Mouse (Mus musculus): Measurements from ENCODE around the gene Myl4. TPM values are rescaled to one million over a fixed set of nuclear protein-coding genes. Genes with fewer than 3 reads are reported as not detected.
"Not testable (repeated sequence)": the region's sequence is repeated elsewhere in the genome, so short reads cannot be mapped to it uniquely, and the experiment has no call there.

Gene Myl4
- 16.2 and 19.5 TPM in 2 replicates for polyA plus RNA-seq (2015; fragmentation: Nextera tagmentation; extraction: Ambion mirVana)

DNA sequence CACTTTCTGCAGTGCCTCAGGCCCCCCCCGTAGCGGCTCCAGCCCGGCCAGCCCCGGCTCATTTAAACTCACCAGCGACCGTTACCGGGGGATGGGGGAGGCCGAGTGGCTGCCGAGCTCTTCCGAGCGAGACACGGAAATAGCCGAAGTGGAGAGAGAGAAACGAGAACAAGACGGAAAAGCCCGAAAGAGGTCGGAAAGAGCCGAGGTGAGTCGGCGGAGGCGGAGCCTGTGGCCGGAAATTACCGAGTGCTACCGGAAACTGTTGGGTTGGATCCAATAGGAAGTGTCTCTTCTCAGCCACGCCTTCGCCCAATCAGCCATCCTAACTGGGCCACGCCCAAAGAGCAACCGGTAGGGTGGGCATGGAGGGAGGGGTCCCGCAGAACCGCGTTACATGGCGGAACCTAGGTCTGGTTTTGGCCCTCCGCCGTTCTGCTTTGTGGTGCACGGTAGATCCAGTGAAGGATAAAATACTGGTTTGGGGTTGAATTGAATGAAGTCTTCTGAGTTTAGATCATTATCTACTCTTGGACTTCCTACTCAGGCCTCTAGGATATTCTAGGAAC is at the start of gene Myl4, which contains the start of gene Cdc27:
Gene Myl4 (plus strand): TSS at position 258 of the 569 bp plus-strand sequence.
Gene Cdc27 (minus strand): TSS at position 215 of the 569 bp plus-strand sequence.
- Histone ChIP-seq H3K27me3 (replicated peaks) (no peaks in the 10 kb centered on the region), H3K9me3 (replicated peaks) (no peaks in the 10 kb centered on the region), H3K4me2 (peak within 1 kb of the TSS; percentile 76), H3K4me1 (peaks cover 20% of the 10 kb centered on the region), H3K9ac (replicated peaks) (peak within 1 kb of the TSS; percentile 100), H3K27ac (replicated peaks) (peak within 1 kb of the TSS; percentile 88), H3K36me3 (0 out of 2 replicates have a peak, but pooled peaks cover 4% of the 10 kb centered on the region), H3K4me3 (replicated peaks) (peak within 1 kb of the TSS; percentile 82)
- under 1% methylated on average over 35 of the region's 35 CpGs for WGBS
- ATAC-seq (ENCODE audit: low FRiP score), result peak; percentile 97

DNA sequence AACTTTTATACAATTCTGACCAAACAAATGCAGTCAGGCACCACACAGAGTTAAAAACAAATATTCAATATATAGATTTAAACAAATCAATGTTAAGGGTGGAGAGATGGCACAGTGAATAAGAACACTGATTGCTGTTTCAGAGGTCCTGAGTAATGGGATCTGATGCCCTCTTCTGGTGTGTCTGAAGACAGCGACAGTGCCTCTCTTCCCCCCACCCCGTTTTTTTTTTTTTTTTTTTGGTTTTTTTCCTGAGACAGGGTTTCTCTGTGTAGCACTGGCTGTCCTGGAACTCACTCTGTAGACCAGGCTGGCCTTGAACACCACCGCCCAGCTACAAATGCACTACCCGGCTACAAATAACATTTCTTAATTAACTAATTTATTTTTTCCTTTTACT is 42.0 kb upstream of the Myl4 start:
- H3K9me3 ChIP-seq (replicated peaks), result no peaks in the 10 kb centered on the region
- no peaks in the 10 kb centered on the region for H3K27me3 ChIP-seq (replicated peaks)
- no peak overlapping the region for H3K27ac ChIP-seq (replicated peaks)
- WGBS, result 93% methylated on average over 4 of the region's 4 CpGs
- no peaks in the 10 kb centered on the region for H3K4me1 ChIP-seq
- H3K4me3 ChIP-seq (replicated peaks), result no peak overlapping the region
- ATAC-seq (ENCODE audit: low FRiP score), result no peak
- H3K9ac ChIP-seq (replicated peaks), result no peak overlapping the region
- H3K4me2 ChIP-seq, result no peak overlapping the region
- H3K36me3 ChIP-seq, result peaks cover 68% of the 10 kb centered on the region

DNA sequence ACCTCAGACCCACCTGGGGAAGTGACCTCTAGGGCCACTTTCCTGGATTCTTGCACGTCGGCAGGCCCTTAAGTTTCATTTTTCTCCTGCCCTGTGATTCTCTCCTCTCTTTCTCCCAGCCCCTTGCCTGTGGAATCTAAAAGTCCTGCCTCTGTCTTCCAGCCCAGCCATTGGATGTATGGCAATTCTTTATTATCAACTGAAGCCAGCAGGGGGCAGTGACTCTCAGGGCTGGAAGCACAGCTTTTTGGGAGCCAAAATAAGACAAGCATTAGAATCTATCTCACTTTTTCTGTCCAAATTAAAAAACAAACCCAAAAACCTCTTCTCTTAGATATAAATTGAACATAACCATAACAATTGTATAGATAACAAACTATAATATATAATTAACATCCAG is 39.9 kb upstream of the Myl4 start:
- no peak overlapping the region for H3K9ac ChIP-seq (replicated peaks)
- H3K9me3 ChIP-seq (replicated peaks), result no peaks in the 10 kb centered on the region
- H3K36me3 ChIP-seq, result peaks cover 71% of the 10 kb centered on the region
- H3K27ac ChIP-seq (replicated peaks), result no peak overlapping the region
- WGBS, result 90% methylated on average over 2 of the region's 2 CpGs
- no peaks in the 10 kb centered on the region for H3K27me3 ChIP-seq (replicated peaks)
- H3K4me1 ChIP-seq, result no peaks in the 10 kb centered on the region
- no peak overlapping the region for H3K4me2 ChIP-seq
- ATAC-seq (ENCODE audit: low FRiP score), result no peak
- H3K4me3 ChIP-seq (replicated peaks), result no peak overlapping the region

DNA sequence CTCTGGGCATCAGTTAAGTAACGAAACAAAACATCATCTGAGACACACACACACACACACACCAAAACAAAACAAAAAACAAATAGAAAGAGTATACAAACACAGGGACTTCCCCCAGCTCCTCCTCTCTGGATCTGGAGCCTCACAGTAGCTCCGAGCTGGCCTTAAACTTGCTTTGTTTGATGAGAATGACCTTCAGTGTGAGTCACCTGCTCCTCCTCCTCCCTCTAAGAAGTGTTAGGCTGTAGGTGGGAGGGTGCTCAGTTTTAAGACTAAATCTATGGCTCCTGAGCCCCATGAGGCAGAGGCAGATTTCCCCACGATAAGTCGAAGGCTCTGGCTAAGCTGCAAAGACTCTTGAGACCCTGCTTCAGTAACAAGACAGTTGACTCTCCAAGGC is 38.0 kb upstream of the Myl4 start:
- no peak for ATAC-seq (ENCODE audit: low FRiP score)
- whole genome bisulfite sequencing, result 88% methylated on average over 4 of the region's 4 CpGs
- no peak overlapping the region for H3K4me3 ChIP-seq (replicated peaks)
- H3K4me2 ChIP-seq, result no peak overlapping the region
- peaks cover 73% of the 10 kb centered on the region for H3K36me3 ChIP-seq
- H3K27me3 ChIP-seq (replicated peaks), result no peaks in the 10 kb centered on the region
- H3K4me1 ChIP-seq, result no peaks in the 10 kb centered on the region
- no peaks in the 10 kb centered on the region for H3K9me3 ChIP-seq (replicated peaks)
- no peak overlapping the region for H3K9ac ChIP-seq (replicated peaks)
- H3K27ac ChIP-seq (replicated peaks), result no peak overlapping the region

DNA sequence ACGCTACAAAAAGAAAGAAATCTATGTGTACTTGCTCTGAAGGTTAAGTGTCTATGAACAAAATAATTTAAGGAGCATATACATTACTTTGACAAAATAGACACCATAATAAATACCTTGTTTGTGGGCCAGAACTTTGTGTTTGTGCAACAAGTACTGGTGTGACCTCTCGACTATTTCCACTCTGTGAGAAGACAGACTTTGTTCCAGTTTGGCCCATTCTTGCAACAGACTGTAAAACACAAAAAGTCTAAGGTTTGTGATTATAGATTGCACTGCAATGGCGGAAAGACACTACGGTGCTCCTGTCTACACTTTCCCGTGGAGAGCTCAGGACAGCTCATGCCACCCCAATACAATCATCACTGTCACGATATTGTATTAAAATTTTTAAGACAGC is 24.5 kb upstream of the Myl4 start:
- no peak for ATAC-seq (ENCODE audit: low FRiP score)

DNA sequence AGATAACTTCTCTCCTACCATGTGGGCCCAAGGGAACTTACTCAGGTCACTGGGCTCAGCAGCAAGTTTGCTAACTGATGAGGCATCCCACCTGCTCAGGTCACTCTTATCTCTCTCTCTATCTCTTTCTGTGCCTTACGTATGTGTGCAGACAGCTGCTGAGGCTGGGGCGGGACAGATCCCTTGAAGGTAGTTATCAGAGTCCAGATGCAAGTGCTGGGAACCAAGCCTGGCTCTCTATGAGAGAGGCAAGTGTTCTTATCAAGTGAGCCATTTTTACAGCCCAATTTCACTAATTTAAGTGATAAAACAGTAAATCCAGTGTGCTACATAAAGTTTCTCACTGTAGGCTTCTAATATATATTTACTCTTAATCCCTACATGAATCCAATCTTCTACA is 13.6 kb upstream of the Myl4 start:
- no peaks in the 10 kb centered on the region for H3K27me3 ChIP-seq (replicated peaks)
- H3K9ac ChIP-seq (replicated peaks), result no peak overlapping the region
- H3K9me3 ChIP-seq (replicated peaks), result no peaks in the 10 kb centered on the region
- no peak overlapping the region for H3K27ac ChIP-seq (replicated peaks)
- H3K4me2 ChIP-seq, result no peak overlapping the region
- no peak overlapping the region for H3K4me3 ChIP-seq (replicated peaks)
- WGBS, result 90% methylated on average over 2 of the region's 2 CpGs
- no peaks in the 10 kb centered on the region for H3K4me1 ChIP-seq
- H3K36me3 ChIP-seq, result peaks cover 26% of the 10 kb centered on the region
- no peak for ATAC-seq (ENCODE audit: low FRiP score)

More for the DNA sequence above, 24.5 kb upstream of the Myl4 start:
- Histone ChIP-seq H3K27ac (replicated peaks) (no peak overlapping the region), H3K9ac (replicated peaks) (no peak overlapping the region), H3K27me3 (replicated peaks) (no peaks in the 10 kb centered on the region), H3K4me1 (no peaks in the 10 kb centered on the region), H3K9me3 (replicated peaks) (no peaks in the 10 kb centered on the region), H3K36me3 (peaks cover 58% of the 10 kb centered on the region), H3K4me2 (no peak overlapping the region), H3K4me3 (replicated peaks) (no peak overlapping the region)
- 96% methylated on average over 6 of the region's 6 CpGs for WGBS

DNA sequence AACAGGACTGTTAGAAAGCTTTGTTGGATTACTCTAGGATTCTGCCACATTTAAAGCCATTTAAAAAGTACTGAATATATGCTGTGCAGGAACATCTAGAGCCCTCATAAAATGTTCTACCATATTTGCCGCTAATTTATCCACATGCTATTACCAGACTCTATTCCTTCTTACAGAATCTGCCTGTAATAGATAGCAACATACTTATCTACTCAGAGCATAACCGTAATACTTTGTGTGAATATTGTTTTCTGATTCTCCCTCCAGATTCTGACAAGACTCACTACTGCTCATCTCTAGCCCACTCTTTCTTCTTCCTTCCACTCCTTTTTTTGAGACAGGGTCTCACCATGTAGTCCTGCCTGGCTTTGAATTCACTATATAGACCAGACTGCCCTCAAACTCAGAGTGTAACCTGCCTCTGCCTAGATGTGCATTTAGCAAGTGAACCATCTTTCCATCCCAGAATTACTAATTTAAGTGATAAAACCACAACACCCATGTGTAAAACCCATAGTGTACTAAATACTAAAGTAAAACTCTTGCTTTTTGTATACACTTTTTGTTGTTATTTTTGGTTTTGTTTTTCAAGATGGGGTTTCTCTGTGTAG is 12.4 kb upstream of the Myl4 start:
- Histone ChIP-seq H3K36me3 (peaks cover 16% of the 10 kb centered on the region), H3K9ac (replicated peaks) (no peak overlapping the region), H3K4me3 (replicated peaks) (no peak overlapping the region), H3K27me3 (replicated peaks) (no peaks in the 10 kb centered on the region), H3K4me2 (no peak overlapping the region), H3K4me1 (no peaks in the 10 kb centered on the region), H3K27ac (replicated peaks) (no peak overlapping the region), H3K9me3 (replicated peaks) (no peaks in the 10 kb centered on the region)
- ATAC-seq (ENCODE audit: low FRiP score), result no peak
- 98% methylated on average over 2 of the region's 2 CpGs for WGBS

GRCm38 (mm10) chr11:104539811-104540210 is 10.7 kb upstream of the Myl4 start:
- peaks cover 2% of the 10 kb centered on the region for H3K4me1 ChIP-seq
- no peak for ATAC-seq (ENCODE audit: low FRiP score)
- no peak overlapping the region for H3K27ac ChIP-seq (replicated peaks)
- no peak overlapping the region for H3K4me3 ChIP-seq (replicated peaks)
- no peak overlapping the region for H3K9ac ChIP-seq (replicated peaks)
- H3K36me3 ChIP-seq, result no peaks in the 10 kb centered on the region
- no peaks in the 10 kb centered on the region for H3K9me3 ChIP-seq (replicated peaks)
- no peak overlapping the region for H3K4me2 ChIP-seq
- no peaks in the 10 kb centered on the region for H3K27me3 ChIP-seq (replicated peaks)
- 99% methylated on average over 5 of the region's 5 CpGs for WGBS

GRCm38 (mm10) chr11:104543337-104543736 is 7.1 kb upstream of the Myl4 start:
- H3K9ac ChIP-seq (replicated peaks); H3K27me3 ChIP-seq (replicated peaks); H3K36me3 ChIP-seq; H3K27ac ChIP-seq (replicated peaks); H3K4me3 ChIP-seq (replicated peaks); ATAC-seq (ENCODE audit: low FRiP score); H3K9me3 ChIP-seq (replicated peaks); H3K4me2 ChIP-seq: not testable (repeated sequence)
- WGBS, result 98% methylated on average over 2 of the region's 2 CpGs
- peaks cover 15% of the 10 kb centered on the region for H3K4me1 ChIP-seq

DNA sequence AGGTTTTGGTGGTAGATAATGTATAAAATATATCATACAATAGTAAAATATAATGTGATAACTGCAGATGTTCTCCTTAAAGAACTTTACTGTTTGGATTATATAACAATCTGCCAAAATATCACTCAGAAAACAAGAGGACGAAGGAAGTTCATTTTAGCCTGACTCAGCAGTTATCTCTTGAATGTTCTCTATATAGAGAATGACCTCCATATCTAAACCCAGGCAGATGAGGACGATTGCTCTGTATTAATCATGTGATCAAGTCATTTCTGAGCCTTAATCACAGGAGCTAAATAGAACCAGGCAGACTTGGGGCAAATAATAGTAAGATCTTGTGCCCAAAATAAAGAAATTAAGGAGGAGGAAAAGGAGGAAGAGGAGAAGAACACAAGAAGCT is 6.0 kb upstream of the Myl4 start:
- ATAC-seq (ENCODE audit: low FRiP score), result no peak
- WGBS, result 87% methylated on average over 2 of the region's 2 CpGs
- Histone ChIP-seq H3K4me3 (replicated peaks) (no peak overlapping the region), H3K4me1 (peaks cover 25% of the 10 kb centered on the region), H3K4me2 (no peak overlapping the region), H3K36me3 (0 out of 2 replicates have a peak, but pooled peaks cover 4% of the 10 kb centered on the region), H3K9ac (replicated peaks) (no peak overlapping the region), H3K27ac (replicated peaks) (no peak overlapping the region), H3K27me3 (replicated peaks) (no peaks in the 10 kb centered on the region), H3K9me3 (replicated peaks) (no peaks in the 10 kb centered on the region)

DNA sequence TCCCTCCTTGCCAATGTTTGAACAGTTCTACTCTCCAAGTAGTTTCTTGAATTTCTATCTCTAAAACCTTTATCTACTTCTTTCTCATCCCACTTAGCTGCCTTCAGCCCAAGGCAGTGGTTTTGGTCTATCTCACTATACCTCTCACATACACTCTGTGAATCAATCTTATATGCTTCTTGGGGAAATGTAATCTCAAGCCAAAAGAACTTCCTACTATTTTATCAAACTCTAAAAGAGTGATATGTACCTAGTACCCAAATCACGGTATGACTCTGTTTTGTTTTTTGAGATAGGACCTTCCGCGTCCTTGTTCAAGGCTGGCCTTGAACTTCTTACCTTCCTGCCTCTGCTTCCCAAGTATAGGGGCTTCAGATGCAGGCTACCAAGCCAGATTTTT is 3.0 kb upstream of the Myl4 start:
- no peak for ATAC-seq (ENCODE audit: low FRiP score)
- Histone ChIP-seq H3K27ac (replicated peaks) (no peak overlapping the region), H3K4me3 (replicated peaks) (no peak overlapping the region), H3K4me2 (no peak overlapping the region), H3K36me3 (0 out of 2 replicates have a peak, but pooled peaks cover 4% of the 10 kb centered on the region), H3K4me1 (peaks cover 29% of the 10 kb centered on the region), H3K9me3 (replicated peaks) (no peaks in the 10 kb centered on the region), H3K9ac (replicated peaks) (no peak overlapping the region), H3K27me3 (replicated peaks) (no peaks in the 10 kb centered on the region)
- WGBS, result 98% methylated on average over 3 of the region's 3 CpGs

Data from neural tube, embryonic 15.5 days (tissue).